Mouse (Mus musculus): Measurements from ENCODE around the gene Hsd17b2.

DNA sequence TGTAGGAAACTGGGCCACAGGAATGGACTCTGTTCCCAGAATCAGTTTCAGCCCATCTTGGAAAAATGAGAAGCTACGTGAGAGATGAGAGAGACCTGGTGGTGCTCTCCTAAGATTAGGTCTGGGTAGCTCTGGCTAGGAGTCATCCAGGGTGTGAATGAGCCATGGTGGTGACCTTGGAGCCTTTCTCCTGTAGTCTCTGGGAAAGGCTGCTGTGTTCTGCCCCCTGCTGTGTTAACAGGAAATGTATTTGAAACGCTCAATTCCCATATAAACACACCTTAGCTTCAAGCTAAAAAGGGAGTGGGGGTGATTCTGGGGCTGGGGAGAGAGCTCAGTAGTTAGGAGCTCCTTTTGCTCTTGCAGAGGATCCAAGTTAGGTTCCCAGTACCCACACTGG lies 45.7 kb downstream of the Hsd17b2 start:
- TF ChIP-seq POLR2A (IDR thresholded peaks at IDR 0.05; ENCODE audit: borderline replicate concordance, low read depth, low read length): no peak
- TF ChIP-seq CTCF (IDR thresholded peaks at IDR 0.05; ENCODE audit: low read depth, low read length): no peak
